Mouse (Mus musculus): ENCODE measurements at regions not wholly inside any gene's neighbourhood (a gene's known extent, or its start where the extent isn't known, plus 50 kb on each side); places are given as distances from the start of the nearest gene placed in this dataset.
A peak's percentile ranks its signal among the peaks of the same experiment; 100 is the strongest.

DNA sequence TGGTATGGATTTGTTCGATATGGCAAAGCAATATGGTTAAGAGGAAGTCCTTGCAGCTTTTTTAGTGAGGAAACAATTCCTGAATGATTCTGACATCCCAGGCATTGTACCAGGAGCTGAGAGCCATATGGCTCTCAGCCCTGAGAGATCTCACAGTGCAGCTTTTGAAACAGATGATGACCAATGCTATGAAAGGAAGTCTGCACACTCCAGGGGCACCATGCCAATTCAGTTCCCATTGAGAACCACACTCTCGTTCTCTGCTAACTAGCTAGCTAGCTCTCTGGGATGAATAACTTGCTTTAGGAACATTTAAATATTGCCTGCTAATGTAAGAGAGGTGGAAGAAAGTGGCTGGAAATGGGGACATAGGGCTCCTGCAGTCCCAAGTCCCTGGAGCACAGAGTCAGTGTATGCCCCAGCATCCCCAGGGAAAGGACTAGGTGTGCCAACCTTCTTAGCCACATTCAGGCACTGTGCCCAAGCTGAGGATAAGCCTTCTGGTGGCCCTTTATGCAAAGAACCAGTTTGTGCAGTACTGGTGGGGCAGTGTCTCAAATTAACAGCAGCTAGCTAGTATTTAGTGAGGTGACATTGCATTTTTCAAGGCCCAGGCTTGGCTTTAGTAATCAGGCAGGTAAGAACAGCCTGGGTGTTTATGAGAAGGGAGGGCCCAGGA is 61.8 kb upstream of the Nampt start:
- peak; percentile 93 for DNase-seq

DNA sequence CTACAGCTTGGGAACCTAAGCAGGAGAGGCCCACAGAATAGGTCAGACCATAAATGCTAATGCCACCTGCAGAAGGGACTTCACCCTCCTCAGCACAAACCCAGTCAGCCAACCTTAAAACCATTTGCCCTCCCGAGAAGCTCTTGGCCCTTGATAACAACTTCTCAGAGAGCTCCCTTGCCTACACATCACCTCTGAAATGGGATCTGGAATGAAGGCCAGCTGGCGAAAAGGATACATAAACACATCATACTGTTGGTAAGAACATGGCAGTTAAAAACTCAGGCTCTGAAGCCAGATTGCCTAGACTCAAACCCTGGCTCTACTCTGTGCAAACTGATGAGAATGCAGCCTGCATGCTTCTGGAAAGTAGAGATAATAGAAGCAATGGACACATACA is 61.2 kb upstream of the Nampt start:
- DNase-seq: no peak

DNA sequence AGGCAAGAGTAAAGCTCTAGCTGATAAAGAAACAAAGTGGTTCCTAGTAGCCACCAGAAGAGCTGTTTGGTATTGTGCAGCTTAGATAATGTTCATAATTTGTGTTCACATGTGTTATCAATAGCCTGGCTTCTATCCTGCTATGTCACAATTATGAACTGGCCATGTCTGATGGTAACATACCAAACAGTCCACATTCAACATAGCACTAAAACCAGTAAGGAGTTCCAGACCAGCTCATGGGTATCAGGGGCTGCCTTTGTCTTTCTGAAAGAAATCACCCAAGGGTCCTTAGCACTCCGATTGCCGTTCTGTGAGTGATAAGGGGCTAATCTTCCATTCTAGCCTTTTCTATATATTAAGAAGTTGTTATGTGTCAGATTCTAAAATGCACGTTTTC is 58.7 kb upstream of the Nampt start:
- no peak for DNase-seq

DNA sequence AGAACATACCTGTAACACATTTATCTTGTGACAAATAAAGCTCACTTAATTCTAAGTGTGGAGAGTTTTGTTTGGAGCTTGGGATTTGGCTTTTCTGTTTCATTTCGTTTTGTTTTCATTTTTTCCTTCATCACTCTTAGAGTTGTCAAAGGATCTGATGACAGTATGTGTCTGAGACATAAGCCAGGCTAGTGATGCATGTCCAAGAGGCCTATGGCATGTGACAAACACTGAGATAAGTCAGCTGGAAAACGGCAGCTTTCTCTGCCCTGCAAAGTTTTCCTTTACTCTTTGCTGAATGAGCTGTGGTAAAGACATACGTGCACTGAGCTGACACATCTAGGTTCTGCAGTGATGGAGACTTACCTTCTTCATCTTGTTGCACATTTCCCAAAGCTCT is 58.3 kb upstream of the Nampt start:
- DNase-seq: no peak

DNA sequence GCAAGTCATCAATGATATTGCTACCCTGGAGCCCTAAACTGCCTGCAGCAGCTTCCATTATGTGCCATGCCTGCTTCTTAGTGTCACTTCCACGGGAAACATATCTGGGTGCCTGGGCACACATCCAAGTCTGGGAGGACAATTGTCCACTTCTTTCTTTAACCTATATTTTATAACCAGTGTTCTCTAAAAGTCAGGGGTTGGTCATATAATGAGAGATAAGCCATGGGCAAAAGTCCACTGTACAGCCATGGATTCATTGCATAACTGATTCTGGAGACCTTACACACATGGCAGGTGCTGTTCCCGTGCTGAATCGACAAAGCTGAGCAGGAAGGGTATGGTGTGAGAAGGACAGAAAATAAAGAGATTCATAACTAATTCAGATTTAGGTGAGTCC is 55.1 kb upstream of the Nampt start:
- no peak for DNase-seq

DNA sequence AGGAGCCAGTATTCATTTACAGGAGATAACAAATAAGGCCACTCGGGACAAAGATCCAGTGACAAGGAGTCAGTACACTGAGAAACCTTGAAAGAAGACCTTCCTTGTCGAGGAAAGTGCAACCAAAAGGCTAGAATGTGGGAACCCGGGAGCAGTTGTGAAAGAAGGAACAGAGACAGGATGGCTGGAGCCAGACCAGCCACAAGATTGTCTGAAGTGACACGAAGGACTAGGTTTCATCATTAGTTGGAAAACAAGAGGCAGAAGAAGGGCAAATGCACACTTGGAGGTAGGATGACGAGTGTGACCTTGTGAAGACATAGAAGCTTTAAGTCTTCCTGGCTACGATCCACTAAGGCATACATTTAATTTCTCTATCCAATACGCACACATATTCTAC is 54.6 kb upstream of the Nampt start:
- DNase-seq: no peak

DNA sequence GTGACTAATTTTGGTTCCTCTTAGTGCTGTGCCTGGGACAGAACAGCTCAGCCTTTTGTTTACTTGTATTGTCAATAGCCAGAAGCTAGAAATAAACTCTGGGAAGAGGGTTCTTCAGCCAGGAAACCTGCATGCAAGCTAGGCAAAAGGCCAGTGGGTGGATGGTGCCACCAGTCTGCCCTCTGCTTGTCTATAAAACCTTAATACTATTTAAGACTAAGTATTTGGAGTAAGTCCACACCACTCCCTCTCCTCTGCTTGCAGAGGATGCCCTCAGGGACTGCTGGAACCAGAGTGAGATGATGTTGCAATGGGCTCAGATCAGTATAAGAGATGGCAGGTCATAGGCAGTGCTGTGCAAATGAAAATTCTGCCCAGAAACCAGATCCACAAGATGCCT is 53.5 kb upstream of the Nampt start:
- DNase-seq: peak; percentile 57

DNA sequence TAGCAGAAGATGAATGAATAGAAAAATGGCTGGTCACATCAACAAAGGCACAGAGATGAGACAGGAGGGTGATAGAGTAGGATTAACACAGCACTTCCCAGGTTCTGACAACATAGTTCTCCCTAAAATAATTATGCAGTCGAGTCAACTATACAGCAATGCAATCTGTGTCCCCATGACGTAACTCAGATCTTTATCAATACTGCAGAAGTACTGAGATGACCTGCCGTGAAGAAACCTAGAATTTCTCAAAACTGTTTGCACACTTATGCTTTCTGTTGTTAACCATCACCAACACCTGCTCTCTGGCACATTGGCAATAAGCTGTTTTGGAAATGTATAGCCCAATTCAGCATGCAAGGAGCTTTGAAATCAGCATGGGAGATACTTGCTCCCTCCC is 52.8 kb upstream of the Nampt start:
- DNase-seq: no peak

DNA sequence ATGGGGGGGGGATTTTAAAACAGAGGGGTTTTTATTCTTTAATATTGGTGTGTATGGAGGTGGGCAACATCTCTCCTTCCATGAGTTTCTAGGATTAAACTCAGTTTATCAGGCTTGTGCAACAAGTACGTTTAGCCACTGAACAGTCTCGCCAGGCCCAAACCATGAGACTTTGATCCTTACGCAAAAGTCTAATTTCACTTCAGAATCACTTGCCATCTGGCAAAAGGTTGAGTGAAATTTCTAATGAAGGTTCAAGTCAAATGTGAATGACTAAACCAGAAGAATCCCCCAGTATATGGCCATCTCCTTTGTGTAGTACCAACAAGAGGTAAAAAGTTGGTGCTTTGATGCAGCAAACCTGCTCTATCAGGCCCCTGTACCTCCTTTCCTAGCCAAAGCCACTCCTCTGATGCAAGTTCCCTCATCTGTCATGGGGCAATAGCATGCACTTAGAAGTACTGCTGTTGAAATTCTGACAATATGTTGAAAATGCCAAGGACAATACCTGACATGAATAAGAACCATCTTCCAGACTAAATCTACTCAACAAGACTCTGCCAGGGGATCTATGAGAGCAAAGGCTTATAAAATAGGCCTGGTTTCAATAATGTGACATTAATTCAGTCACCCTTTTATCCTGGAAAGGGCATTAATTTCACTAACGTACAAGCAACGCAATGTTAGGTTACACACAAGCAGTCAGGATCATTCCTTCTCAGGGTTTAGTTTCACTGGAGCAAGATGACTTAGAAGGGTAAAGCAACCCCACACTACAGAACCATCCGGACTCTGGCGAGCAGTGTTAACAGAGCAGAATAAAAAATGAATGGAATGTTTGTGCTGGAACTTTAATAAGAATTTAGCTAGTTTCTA is 51.9 kb upstream of the Nampt start:
- no peak for DNase-seq

DNA sequence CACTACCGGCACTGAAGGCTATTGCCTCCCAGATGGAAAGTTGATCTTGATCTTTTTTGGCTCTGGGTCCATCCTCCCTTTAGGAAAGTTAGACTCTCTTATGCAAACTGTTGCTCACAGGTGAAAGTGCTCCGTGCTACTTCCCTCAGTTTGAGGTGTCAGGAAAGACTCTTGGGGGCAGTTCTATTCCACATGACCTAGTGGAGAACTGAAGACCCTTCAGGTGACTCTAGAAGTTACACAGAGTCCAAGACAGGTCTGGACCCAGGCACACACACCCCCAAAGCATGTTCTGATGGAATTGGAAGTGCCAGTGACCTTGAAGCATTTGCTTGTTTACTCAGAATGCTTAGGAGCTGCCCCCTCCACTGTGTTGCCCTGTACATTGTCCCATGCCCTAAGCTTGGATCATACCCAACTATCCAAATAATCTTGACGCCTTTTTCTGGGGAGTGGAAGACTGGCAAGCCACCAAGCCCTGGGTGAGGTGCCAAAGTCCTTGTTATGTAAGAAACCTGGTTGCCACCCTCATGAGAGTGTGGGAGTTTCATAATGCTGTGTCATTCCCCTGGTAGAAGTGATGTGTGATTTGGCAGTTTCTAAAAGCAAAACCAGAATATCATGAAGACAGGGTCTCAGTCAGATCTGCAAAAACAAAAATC is 51.1 kb upstream of the Nampt start:
- no peak for DNase-seq

DNA sequence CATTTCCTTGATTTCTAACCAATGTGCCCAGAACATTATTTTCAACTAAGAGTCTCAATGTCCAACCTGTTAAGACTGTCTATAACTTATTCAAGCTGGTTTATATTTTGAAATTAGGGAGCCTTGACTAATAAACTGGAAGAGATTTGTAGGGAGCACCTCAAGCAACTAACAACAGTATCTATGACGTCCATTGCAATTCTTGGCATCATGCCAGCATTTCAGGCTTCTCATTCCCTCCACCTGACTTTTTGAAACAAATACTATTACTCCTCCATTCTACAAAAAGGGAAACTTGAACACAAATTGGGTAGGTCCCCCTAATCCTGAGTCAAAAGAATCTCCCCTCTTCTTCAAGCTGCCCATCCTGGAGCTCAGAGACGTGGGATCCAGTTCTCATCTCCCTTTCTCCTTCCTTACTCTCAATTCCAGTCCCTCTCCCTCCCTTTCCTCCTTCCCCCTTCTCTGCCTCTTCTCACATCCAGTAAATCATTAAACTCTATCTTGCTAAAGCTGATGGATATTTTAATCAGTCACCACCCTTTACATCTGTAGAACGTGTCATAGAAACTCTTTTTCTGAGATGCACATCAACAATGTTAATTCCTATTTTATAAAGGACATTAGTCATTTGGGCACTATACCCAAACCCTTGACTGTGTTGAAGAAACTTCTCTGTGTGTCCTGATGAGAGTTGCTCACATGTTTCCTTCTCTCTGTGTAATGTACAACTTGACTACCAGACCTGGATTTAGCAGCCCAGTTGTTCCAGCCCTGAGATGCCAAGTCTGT is 50.4 kb upstream of the Nampt start:
- DNase-seq: no peak
